Mouse (Mus musculus) myocyte (in vitro differentiated cells): ENCODE data around the gene Zcchc8.

Source experiments
- E2F4 ChIP-seq: IDR thresholded peaks from one replicate; pipeline ENCODE4 v1.6.1; 2011; ENCODE audit warnings: mild to moderate bottlenecking, control low read depth, moderate library complexity; ENCODE audit not compliant: insufficient read depth
- MAX ChIP-seq: IDR thresholded peaks from one replicate; pipeline ENCODE4 v1.6.1; 2011; ENCODE audit warnings: low read depth, mild to moderate bottlenecking, control low read depth
- MYOD1 ChIP-seq, 3 experiments: IDR thresholded peaks; one replicate each; pipeline ENCODE4 v1.6.1; 2011; ENCODE audit warnings: control low read depth in 2 of 3, low read depth in 2 of 3, mild to moderate bottlenecking in 2 of 3, moderate library complexity in 1 of 3; ENCODE audit not compliant: insufficient read length in 2 of 3, control insufficient read depth in 1 of 3
- MYOG ChIP-seq, 3 experiments: IDR thresholded peaks; one replicate each; pipeline ENCODE4 v1.6.1; 2011; ENCODE audit warnings: control low read depth in 2 of 3, low read depth in 2 of 3, mild to moderate bottlenecking in 2 of 3; ENCODE audit not compliant: insufficient read length in 2 of 3, control insufficient read depth in 1 of 3, insufficient read depth in 1 of 3
- POLR2A ChIP-seq: IDR thresholded peaks from one replicate; pipeline ENCODE4 v1.6.1; 2011; ENCODE audit warnings: low read depth, mild to moderate bottlenecking, control low read depth, moderate library complexity; ENCODE audit not compliant: insufficient read length
- POLR2AphosphoS2 ChIP-seq: IDR thresholded peaks from one replicate; pipeline ENCODE4 v1.6.1; 2011; ENCODE audit warnings: low read depth, control low read depth; ENCODE audit not compliant: insufficient read length
- REST ChIP-seq: IDR thresholded peaks from one replicate; pipeline ENCODE4 v1.6.1; 2011; ENCODE audit warnings: mild to moderate bottlenecking, control low read depth, moderate library complexity; ENCODE audit not compliant: insufficient read depth, insufficient read length
- TCF12 ChIP-seq: IDR thresholded peaks from one replicate; pipeline ENCODE4 v1.6.1; 2011; ENCODE audit warnings: mild to moderate bottlenecking, control low read depth; ENCODE audit not compliant: poor library complexity, insufficient read depth, severe bottlenecking
- TCF3 ChIP-seq: IDR thresholded peaks from one replicate; pipeline ENCODE4 v1.6.1; 2011; ENCODE audit warnings: low read depth, control low read depth; ENCODE audit not compliant: insufficient read length
- USF1 ChIP-seq: IDR thresholded peaks from one replicate; pipeline ENCODE4 v1.6.1; 2011; ENCODE audit warnings: low read depth, mild to moderate bottlenecking, control low read depth, moderate library complexity

- no peak for TF ChIP-seq POLR2A
- TF ChIP-seq REST: no peak
- no peak for TF ChIP-seq TCF3
- TF ChIP-seq POLR2AphosphoS2: no peak
- TF ChIP-seq MAX: no peak
- TF ChIP-seq USF1: no peak
- TF ChIP-seq TCF12: no peak
- no peak for TF ChIP-seq E2F4
- TF ChIP-seq MYOG (IDR thresholded peaks at IDR 0.05; ENCODE audit: control insufficient read depth in 1 of 3, insufficient read depth in 1 of 3, insufficient read length in 2 of 3, low read depth in 2 of 3): no peak
- TF ChIP-seq MYOD1 (IDR thresholded peaks at IDR 0.05; ENCODE audit: control insufficient read depth in 1 of 3, insufficient read length in 2 of 3, low read depth in 2 of 3): peak in 1 of 3 experiments; percentile 1
These were observed 50.0 kb downstream of the Zcchc8 start for GRCm38 (mm10) chr5:123670800-123671472.
